Mouse (Mus musculus) heart, embryonic 11.5 days (tissue): Measurements from ENCODE around the gene Ccdc40. TPM values are rescaled to one million over a fixed set of nuclear protein-coding genes. Genes with fewer than 3 reads are reported as not detected.
A peak's percentile ranks its signal among the peaks of the same experiment; 100 is the strongest.

ENCODE experiments used
- ATAC-seq: fragments of 200-750 bp; cut with Nextera tagmentation; replicated peaks from 2 replicates; pipeline ENCODE4 v1.8.0; 2017; ENCODE audit warnings: moderate library complexity; ENCODE audit not compliant: insufficient number of reproducible peaks, low FRiP score, low TSS enrichment
- H3K27ac ChIP-seq: fragments of 300-500 bp; sonication (generic); 2 replicates; pipeline ENCODE4 v1.5.1; 2014; ENCODE audit warnings: mild to moderate bottlenecking, low read depth, low read length
- H3K27me3 ChIP-seq: fragments of 300-500 bp; sonication (generic); 2 replicates; pipeline ENCODE4 v1.6.1; 2014; ENCODE audit warnings: mild to moderate bottlenecking, low read length, mixed read lengths; ENCODE audit not compliant: control insufficient read depth, insufficient read depth
- H3K36me3 ChIP-seq: fragments of 300-500 bp; sonication (generic); 2 replicates; pipeline ENCODE4 v1.6.1; 2014; ENCODE audit warnings: mild to moderate bottlenecking, low read length, moderate library complexity, mixed read lengths; ENCODE audit not compliant: control insufficient read depth, insufficient read depth
- H3K4me1 ChIP-seq: fragments of 300-500 bp; sonication (generic); 2 replicates; pipeline ENCODE4 v1.6.1; 2014; ENCODE audit warnings: low read length; ENCODE audit not compliant: control insufficient read depth, insufficient read depth
- H3K4me2 ChIP-seq: fragments of 300-500 bp; sonication (generic); 2 replicates; pipeline ENCODE4 v1.6.1; 2014; ENCODE audit warnings: mild to moderate bottlenecking, moderate library complexity
- H3K4me3 ChIP-seq: fragments of 300-500 bp; sonication (generic); 2 replicates; pipeline ENCODE4 v1.5.1; 2014; ENCODE audit warnings: low read depth, low read length
- H3K9ac ChIP-seq: fragments of 300-500 bp; sonication (generic); 2 replicates; pipeline ENCODE4 v1.6.1; 2014; ENCODE audit warnings: mild to moderate bottlenecking, low read depth, low read length, moderate library complexity
- H3K9me3 ChIP-seq: fragments of 300-500 bp; sonication (generic); replicated peaks from 2 replicates; pipeline ENCODE4 v1.6.1; 2016; ENCODE audit warnings: low read length; ENCODE audit not compliant: control insufficient read depth
- WGBS: fragments of 180-500 bp; shearing (Covaris S2); extraction: QIAGEN DNeasy Blood & Tissue Kit; methylation state at CpG from one replicate; pipeline ENCODE4 v1.1.7; 2014; ENCODE audit not compliant: insufficient replicate concordance; 5-methylcytosine and 5-hydroxymethylcytosine counted together
- polyA plus RNA-seq: library from polyadenylated mRNA; unstranded; fragments of >200 nt; fragmentation: Nextera tagmentation; extraction: Ambion mirVana; gene quantifications from 2 replicates; pipeline ENCODE4 v1.2.1, GENCODE M21; 2014

Ccdc40 gene
- polyA plus RNA-seq, 1 experiment from 2014 or later = 3.5 TPM

DNA sequence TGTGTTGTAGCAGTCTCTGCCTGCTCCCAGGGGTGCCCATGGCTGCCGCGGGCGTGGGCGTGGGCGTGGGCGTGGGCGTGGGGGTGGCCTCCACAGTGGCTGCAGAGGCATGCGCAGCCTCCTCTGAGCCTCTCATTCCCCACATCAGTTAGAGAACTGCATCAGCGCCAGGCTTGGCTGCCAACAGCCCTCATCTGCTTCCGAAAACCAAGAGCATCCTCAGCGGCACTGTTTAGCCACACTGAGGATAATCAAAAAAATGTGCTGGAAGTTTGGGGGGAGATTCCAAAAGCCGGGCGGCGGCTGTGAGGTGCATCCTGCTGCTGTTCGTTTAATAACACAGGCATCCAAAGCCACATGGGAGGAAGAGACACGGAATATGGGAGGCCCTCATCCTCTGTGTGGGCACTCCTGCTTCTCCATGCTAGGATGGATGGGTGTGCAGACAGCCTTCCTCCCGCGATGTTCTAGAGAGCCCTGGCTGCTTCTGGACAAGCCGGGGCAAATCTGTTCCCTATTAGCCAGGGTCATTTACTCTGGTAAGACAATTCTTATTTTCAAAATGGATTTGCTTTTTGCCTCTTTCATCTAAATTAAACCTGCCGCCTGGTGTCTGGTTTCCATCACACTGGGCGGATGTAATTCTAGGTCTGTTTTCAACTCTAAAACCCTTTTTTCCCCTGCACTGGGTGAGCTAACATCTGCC is 16.6 kb upstream of the Ccdc40 start:
- Histone ChIP-seq H3K9me3 (no peaks in the 10 kb centered on the region), H3K27me3 (no peaks in the 10 kb centered on the region), H3K4me3 (no peak overlapping the region), H3K27ac (no peak overlapping the region), H3K36me3 (no peaks in the 10 kb centered on the region), H3K4me2 (no peak overlapping the region), H3K4me1 (peaks cover 38% of the 10 kb centered on the region), H3K9ac (no peak overlapping the region)
- WGBS = 85% methylated on average over 21 of the region's 21 CpGs
- ATAC-seq = no peak

DNA sequence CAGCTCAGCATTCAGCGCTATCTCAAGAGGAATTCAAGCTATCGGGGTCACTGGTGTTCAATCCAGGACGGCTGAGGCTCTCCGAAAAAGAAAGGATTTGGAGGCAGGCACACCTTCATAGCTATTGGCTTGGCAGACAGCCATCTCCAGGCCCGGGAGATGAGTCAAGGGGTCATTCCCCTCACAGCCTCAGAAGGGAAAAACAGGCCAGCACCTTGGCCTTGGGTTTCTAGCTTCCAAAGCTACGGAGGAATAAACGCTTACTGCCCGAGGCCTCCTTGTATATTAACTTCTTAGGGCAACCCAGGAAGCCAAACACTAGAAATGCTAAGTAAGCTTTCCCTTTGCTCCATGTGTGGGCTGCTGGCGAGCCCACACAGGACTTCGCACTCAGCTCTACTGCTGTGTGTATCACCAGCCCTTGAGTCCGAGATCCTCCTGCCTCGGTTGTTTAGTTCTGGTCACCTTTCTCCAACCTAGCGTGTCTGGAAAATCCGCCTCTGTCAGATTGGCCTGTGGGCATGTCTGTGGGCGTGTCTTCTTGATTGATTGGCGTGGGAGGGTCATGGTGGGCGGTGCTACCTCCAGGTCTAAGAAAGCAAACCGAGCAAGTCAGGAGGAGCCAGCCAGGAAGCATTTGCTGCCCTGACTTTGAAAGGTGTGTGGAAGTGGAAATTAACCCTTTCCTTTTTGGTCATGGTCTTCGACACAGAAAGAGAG is 15.0 kb upstream of the Ccdc40 start:
- 54% methylated on average over 19 of the region's 19 CpGs for WGBS
- Histone ChIP-seq H3K27ac (no peak overlapping the region), H3K9me3 (no peaks in the 10 kb centered on the region), H3K36me3 (no peaks in the 10 kb centered on the region), H3K9ac (no peak overlapping the region), H3K4me3 (no peak overlapping the region), H3K27me3 (no peaks in the 10 kb centered on the region), H3K4me1 (peaks cover 38% of the 10 kb centered on the region), H3K4me2 (no peak overlapping the region)
- ATAC-seq = no peak

DNA sequence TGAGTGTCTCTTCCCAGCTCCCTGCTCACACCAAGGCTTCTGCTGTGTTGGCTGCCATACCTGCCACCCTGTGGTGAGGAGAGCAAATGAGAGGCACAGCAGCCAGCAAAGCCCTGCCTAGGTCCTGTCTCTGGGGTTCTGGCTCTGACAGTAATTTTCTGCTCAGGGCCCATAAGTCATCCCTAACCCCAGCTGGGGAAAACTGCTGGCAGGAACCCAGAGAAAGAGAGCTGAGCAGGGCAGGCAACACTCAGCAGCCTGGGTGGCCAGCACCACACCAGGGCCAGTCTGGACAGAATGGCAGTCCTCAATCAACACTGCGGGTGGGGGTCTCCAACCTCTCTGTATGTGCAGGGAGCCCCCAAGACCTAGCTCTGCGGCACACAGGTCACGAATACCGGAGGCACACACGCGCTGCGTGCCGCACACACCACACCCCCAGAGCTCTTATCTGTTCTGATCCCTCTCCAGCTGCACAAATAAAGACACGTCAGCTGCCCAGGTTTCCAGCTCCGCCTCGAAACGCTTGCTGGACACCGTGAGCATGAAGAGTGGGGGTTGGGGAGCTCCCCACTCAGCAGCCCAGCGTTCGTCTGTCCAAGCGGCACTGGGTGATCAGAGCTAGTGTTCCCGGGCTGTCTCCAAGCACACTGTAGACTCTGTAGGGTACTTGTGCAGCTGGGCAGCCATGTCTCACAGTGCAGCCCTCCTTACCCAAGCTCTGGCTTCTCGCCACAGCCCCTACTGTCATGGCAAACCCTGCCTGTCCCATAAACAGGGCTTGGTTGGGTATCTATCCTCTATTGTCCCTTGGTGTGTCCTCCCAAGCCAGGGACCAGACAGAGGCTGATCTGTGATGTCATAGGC is 13.1 kb upstream of the Ccdc40 start:
- Histone ChIP-seq H3K27ac (peak overlapping the region; percentile 84), H3K9me3 (no peaks in the 10 kb centered on the region), H3K4me3 (peak overlapping the region; percentile 34), H3K27me3 (no peaks in the 10 kb centered on the region), H3K4me1 (peaks cover 44% of the 10 kb centered on the region), H3K36me3 (no peaks in the 10 kb centered on the region), H3K9ac (peak overlapping the region; percentile 58), H3K4me2 (peak overlapping the region; percentile 73)
- peak; percentile 71 for ATAC-seq
- 4% methylated on average over 18 of the region's 18 CpGs for WGBS

DNA sequence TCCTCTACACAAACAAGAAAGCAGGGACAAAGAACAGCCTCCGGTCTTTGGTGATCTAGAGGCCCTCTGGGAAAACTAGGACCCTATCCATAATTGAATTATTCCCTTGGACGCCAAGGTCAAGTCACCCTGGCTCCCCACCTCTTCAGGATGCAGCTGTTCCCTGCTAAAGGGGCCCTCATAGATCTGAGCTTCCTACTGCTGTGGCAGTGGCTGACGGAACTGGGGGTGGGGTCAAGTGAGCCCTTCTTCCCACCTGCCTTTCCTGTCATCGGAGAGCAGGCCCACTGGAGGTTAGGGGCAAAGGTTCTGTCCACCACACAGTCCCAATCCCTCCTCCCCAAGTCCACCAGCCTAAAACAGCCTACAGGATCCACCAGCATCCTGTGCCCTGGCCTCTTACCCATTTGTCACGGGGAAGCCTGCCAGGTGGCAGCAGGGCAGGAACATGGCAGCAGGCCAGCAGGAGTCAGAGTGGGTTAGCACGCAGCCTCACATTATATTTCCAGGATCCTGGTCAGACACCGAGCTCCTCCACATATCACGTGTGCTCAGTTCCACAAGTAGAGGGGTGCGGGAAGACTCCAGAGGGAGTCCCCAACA is 12.4 kb upstream of the Ccdc40 start:
- peak overlapping the region; percentile 73 for H3K4me2 ChIP-seq
- no peaks in the 10 kb centered on the region for H3K36me3 ChIP-seq
- H3K27me3 ChIP-seq = no peaks in the 10 kb centered on the region
- peaks cover 40% of the 10 kb centered on the region for H3K4me1 ChIP-seq
- no peaks in the 10 kb centered on the region for H3K9me3 ChIP-seq
- no peak for ATAC-seq
- H3K4me3 ChIP-seq = no peak overlapping the region
- H3K9ac ChIP-seq = peak overlapping the region; percentile 58
- 52% methylated on average over 9 of the region's 9 CpGs for WGBS
- H3K27ac ChIP-seq = peak overlapping the region; percentile 84

DNA sequence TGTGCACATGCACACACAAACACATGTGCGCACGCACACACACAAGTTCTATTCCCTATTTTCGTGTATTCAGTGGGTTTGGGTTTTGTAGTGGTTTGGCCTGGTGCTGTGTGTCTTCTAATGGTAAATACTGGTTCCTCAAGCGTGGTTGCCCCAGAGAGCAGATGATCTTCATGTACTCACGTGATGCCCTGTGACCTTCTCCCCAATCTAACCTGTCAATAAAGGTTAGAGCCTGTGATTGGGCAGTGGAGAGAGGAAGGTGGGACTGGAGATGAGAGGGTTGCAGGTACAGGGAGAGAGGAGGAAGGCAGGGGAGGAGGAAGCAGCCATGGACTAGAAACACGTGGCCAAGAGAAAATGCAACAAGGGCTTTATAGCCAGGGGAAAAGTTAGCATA is 10.5 kb upstream of the Ccdc40 start:
- Histone ChIP-seq H3K4me2 (no peak overlapping the region), H3K27ac (no peak overlapping the region), H3K36me3 (no peaks in the 10 kb centered on the region), H3K4me3 (no peak overlapping the region), H3K9me3 (no peaks in the 10 kb centered on the region), H3K9ac (no peak overlapping the region), H3K4me1 (peaks cover 43% of the 10 kb centered on the region), H3K27me3 (no peaks in the 10 kb centered on the region)
- 88% methylated on average over 6 of the region's 6 CpGs for WGBS
- no peak for ATAC-seq

DNA sequence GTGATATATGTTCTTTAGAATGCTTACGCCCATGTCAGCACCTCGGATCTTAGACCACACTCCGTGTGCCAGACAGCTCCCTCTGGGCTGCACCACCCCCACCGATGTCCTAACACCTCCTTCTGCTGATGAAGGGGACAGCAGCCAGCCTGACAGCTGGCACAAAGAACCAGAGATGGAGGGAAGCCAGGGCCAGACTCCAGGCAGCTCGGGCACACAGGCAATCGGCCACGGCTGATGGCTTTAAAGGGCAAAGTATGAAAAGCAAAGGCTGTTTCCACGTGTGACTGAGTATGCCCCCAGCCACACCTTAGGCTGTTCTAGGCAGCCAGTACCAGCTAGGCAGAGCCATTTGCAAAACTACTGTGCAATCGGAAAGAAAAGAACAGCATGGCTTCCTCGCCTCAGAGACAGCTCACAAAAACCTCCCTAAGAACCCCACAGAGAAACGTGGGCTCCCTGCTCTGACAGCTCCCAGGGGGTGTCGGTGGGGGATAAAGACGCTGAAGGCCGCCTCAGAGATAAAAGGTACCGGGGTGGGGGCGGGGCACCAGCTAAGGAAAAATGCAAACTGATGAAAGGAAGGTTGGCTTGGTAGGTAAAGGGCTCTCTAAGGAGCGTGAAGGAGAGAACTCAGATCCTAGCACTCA is 8.4 kb upstream of the Ccdc40 start:
- ATAC-seq = no peak
- Histone ChIP-seq H3K36me3 (no peaks in the 10 kb centered on the region), H3K9ac (no peak overlapping the region), H3K4me2 (peak overlapping the region; percentile 40), H3K27ac (no peak overlapping the region), H3K4me3 (no peak overlapping the region), H3K27me3 (no peaks in the 10 kb centered on the region), H3K9me3 (no peaks in the 10 kb centered on the region), H3K4me1 (peaks cover 28% of the 10 kb centered on the region)
- 14% methylated on average over 17 of the region's 17 CpGs for WGBS

DNA sequence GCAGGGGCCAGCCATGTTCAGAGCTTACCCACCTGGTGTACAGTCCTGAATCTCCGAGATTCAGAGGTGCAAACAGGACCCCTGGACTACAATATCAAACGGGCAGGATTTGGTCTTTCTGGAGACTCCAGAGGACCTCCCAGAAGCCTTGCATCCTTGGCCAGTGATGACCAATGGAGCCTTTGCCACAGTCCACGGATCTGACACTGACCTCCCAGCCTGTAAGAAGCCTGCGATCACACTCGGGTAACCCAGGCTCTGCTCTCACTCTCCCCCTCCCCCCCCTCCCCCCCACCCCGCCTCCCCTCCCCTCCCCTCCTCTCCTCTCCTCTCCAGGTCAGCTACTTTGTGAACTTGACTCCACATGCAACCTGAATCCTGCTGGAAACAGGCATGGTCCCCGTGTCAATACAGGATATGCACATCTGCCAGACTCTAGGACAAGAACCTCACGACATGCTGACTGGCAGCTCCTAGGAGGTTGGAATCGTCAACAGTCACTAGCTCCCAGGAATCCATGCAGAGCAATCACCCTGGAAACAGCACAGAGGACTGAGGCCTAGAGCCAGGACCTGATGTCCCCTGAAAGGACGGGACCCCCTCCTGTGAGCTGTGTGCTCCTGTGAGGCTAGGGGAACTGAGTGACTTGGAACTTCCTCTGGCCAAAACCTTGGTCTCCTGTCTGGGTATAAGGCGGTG is 6.4 kb upstream of the Ccdc40 start:
- no peak for ATAC-seq
- Histone ChIP-seq H3K4me2 (no peak overlapping the region), H3K27me3 (no peaks in the 10 kb centered on the region), H3K36me3 (no peaks in the 10 kb centered on the region), H3K4me3 (no peak overlapping the region), H3K9me3 (no peaks in the 10 kb centered on the region), H3K4me1 (peaks cover 11% of the 10 kb centered on the region), H3K9ac (no peak overlapping the region), H3K27ac (no peak overlapping the region)
- 34% methylated on average over 10 of the region's 11 CpGs for WGBS
